Mouse (Mus musculus) hematopoietic stem cell, adult 5-6 weeks (primary cell): ENCODE measurements around the gene Oxnad1. TPM values are rescaled to one million over a fixed set of nuclear protein-coding genes. Genes with fewer than 3 reads are reported as not detected.
A peak's percentile ranks its signal among the peaks of the same experiment; 100 is the strongest.

Experiments
- ATAC-seq, 2 experiments: fragments of 125-278 bp in 1 of 2; replicated peaks in 1 of 2; 2 replicates each; pipeline ENCODE4 v1.8.0; 2016 to 2017; ENCODE audit warnings: inconsistent platforms in 2 of 2, mild to moderate bottlenecking in 2 of 2, moderate number of reproducible peaks in 2 of 2, low read depth in 1 of 2, moderate TSS enrichment in 1 of 2; ENCODE audit not compliant: low FRiP score in 2 of 2, poor library complexity in 2 of 2, severe bottlenecking in 2 of 2, insufficient read depth in 1 of 2, low TSS enrichment in 1 of 2
- total RNA-seq: library from RNA; stranded (forward); fragments of 172-1452, 232-1000 nt; gene quantifications from 2 replicates; pipeline ENCODE4 v1.2.3, GENCODE M21; 2017

The Oxnad1 gene
- total RNA-seq = 35.1 and 39.9 TPM in 2 replicates

- peak; percentile 85 to 88 for ATAC-seq
Observed at GRCm38 (mm10) chr14:32084761-32085485, at the start of gene Oxnad1. Gene Oxnad1, plus strand, starts transcription at chr14:32085374.

- ATAC-seq = no peak
Observed at GRCm38 (mm10) chr14:32036482-32036881, 48.7 kb upstream of the Oxnad1 start.

DNA sequence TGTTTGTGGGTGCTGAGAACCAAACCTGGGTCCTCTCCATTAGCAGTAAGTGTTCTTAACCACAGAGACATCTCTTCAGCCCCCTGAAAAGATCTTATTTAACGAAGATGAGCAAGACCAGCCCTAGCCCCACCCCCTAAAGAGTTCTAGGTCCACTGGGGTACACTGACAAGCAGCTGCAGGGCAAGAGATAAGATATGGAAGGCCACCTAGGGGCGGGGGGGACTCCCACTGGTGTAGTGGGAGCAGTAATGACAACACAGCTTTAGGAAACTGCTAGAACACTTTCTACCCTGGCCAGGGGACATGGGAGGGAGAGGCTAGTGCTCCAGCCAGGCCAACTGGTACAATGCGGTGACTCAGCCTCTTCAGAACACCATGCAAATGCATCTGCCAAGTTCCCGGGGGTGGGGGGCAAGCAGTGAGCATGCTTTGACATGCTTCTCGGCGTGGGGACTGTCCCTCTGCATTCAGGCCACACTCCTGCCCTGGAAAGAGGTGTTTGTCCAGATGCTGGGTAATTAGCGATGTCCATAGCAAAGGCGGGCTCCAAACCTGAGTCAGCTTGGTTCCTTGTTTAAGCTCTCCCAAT, 47.4 kb upstream of the Oxnad1 start:
- no peak for ATAC-seq

GRCm38 (mm10) chr14:32042108-32042507, 43.1 kb upstream of the Oxnad1 start:
- no peak for ATAC-seq

DNA sequence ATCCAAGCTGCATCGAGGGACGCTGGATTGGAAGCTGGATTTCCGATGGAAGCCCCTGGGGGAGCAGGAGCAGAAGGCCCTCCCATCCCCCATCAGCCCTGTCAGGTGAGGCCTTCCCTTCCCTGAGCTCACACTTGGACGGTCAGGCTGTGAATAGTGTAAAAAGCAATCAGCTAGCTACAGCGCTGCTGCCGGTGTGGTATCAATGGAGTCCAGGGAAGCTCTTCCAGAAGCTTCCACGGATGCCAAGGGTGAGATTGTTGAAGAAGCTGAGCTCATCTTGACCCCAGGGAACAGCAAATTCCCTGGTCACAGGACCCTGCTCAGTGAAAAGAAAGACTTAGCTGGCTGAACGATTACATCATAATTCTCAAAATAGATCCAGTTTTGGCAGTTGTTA, 38.8 kb upstream of the Oxnad1 start:
- no peak for ATAC-seq

DNA sequence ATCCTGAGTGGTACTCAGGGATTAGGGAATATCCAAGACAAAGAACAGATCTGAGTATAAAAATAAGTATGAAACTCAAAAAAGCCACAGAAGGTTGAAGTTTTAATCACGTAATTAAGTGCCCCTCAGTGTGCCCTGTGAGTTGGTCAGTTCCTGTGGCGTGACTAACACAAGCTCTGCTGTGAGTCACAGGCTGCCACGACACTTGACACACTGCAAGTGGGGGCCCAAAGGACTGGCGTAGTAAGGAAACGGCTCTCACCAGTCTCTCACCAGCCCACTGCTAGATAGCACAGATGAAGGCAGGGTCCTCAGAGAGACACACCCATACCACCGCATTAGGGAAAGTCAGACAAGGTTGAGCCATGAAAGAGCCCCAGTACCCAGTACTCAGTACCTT, 35.0 kb upstream of the Oxnad1 start:
- ATAC-seq = no peak

- no peak for ATAC-seq
Observed at GRCm38 (mm10) chr14:32053895-32054294, 31.3 kb upstream of the Oxnad1 start.

GRCm38 (mm10) chr14:32054788-32055187, 30.4 kb upstream of the Oxnad1 start:
- ATAC-seq = no peak

GRCm38 (mm10) chr14:32055781-32056180, 29.4 kb upstream of the Oxnad1 start:
- ATAC-seq = no peak

GRCm38 (mm10) chr14:32056675-32057074, 28.5 kb upstream of the Oxnad1 start:
- ATAC-seq = no peak

- no peak for ATAC-seq
Observed at GRCm38 (mm10) chr14:32057664-32058063, 27.5 kb upstream of the Oxnad1 start.

- ATAC-seq = no peak
Observed at GRCm38 (mm10) chr14:32061398-32061797, 23.8 kb upstream of the Oxnad1 start.

- no peak for ATAC-seq
Observed at GRCm38 (mm10) chr14:32072807-32073206, 12.4 kb upstream of the Oxnad1 start.

GRCm38 (mm10) chr14:32073211-32073685, 11.9 kb upstream of the Oxnad1 start:
- peak; percentile 65 to 79 for ATAC-seq

DNA sequence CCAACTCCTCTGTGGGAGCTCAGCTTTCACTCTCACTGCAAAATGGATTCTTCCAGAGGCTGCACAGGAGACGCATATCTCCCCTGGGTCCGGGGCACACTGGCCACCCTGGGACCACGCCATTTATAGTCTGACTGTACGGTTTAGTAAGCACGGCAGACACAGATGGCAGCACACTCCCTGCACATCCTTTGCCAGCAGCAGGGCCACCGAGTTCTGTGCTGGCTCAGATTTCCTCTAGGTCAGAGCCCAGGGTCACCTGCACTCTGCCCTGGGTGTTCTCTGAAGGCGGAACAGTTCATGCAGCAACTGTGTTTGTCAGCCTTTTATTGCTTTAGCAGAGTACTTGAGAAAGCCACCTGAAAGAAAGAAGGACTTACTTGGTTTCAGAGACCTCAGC, 11.3 kb upstream of the Oxnad1 start:
- no peak for ATAC-seq

GRCm38 (mm10) chr14:32076896-32077575, 8.1 kb upstream of the Oxnad1 start:
- ATAC-seq = peak; percentile 73; a peak in 3 of 4 replicates

- ATAC-seq = no peak
Observed at GRCm38 (mm10) chr14:32081026-32081425, 4.1 kb upstream of the Oxnad1 start.

DNA sequence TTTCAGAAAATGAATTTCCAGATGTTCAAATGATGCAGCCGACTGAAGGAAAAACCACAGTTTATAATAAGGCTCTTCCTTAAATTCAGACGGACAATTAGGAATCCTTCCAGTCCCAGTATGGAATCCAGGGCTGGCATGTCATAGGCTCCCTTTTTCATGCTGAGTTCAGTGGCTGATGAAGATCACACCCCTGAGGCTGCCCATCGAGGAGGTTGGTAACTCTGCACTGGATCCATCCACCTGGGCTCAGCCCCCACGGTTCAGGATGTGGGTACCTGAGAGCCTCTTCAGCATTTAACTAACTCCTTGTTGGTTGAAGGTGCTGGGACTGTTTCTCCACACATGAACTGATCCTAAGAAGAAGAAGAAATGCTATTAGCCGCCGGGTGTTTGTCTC, 2.3 kb upstream of the Oxnad1 start:
- ATAC-seq = no peak
